Mouse (Mus musculus) midbrain, postnatal 0 days (tissue): ENCODE results near the gene Clrn3. TPM values are rescaled to one million over a fixed set of nuclear protein-coding genes. Genes with fewer than 3 reads are reported as not detected.

ENCODE experiments used
- ATAC-seq: fragments of 200-750 bp; cut with Nextera tagmentation; 2 replicates; pipeline ENCODE4 v1.8.0; 2017; ENCODE audit warnings: moderate number of reproducible peaks, mild to moderate bottlenecking, moderate TSS enrichment, moderate library complexity; ENCODE audit not compliant: low FRiP score
- DNase-seq: peaks from one replicate; pipeline ENCODE4 v3.0.0-alpha.2; 2015; ENCODE audit warnings: low spot score
- H3K27ac ChIP-seq: fragments of 300-500 bp; sonication (generic); 2 replicates; pipeline ENCODE4 v1.5.1; 2014; ENCODE audit warnings: low read depth, mild to moderate bottlenecking, low read length, mixed read lengths
- H3K27me3 ChIP-seq: fragments of 300-500 bp; sonication (generic); 2 replicates; pipeline ENCODE4 v1.6.1; 2014; ENCODE audit warnings: low read length, control low read depth, mixed read lengths; ENCODE audit not compliant: insufficient read depth
- H3K36me3 ChIP-seq: fragments of 300-500 bp; sonication (generic); 2 replicates; pipeline ENCODE4 v1.6.1; 2014; ENCODE audit warnings: low read length, control low read depth, mixed read lengths; ENCODE audit not compliant: insufficient read depth
- H3K4me1 ChIP-seq: fragments of 300-500 bp; sonication (generic); 2 replicates; pipeline ENCODE4 v1.6.1; 2014; ENCODE audit warnings: mild to moderate bottlenecking, control low read depth, antibody characterized with exemption, low read length, mixed read lengths; ENCODE audit not compliant: insufficient read depth
- H3K4me2 ChIP-seq: fragments of 300-500 bp; sonication (generic); 2 replicates; pipeline ENCODE4 v1.6.1; 2014; ENCODE audit warnings: low read depth, mild to moderate bottlenecking, low read length, mixed read lengths; ENCODE audit not compliant: poor library complexity, severe bottlenecking
- H3K4me3 ChIP-seq: fragments of 300-500 bp; sonication (generic); 2 replicates; pipeline ENCODE4 v1.5.1; 2014; ENCODE audit warnings: low read depth, mild to moderate bottlenecking, low read length, moderate library complexity
- H3K9ac ChIP-seq: fragments of 300-500 bp; sonication (generic); replicated peaks from 2 replicates; pipeline ENCODE4 v1.6.1; 2014; ENCODE audit warnings: mild to moderate bottlenecking, low read length, moderate library complexity, mixed read lengths; ENCODE audit not compliant: poor library complexity, severe bottlenecking
- H3K9me3 ChIP-seq: fragments of 300-500 bp; sonication (generic); 2 replicates; pipeline ENCODE4 v1.6.1; 2016; ENCODE audit warnings: low read length, control low read depth
- CTCF ChIP-seq: IDR thresholded peaks from 2 replicates; pipeline ENCODE4 v1.5.1; 2016; ENCODE audit warnings: antibody characterized with exemption, mild to moderate bottlenecking
- WGBS: fragments of 180-500 bp; shearing (Covaris S2); extraction: QIAGEN DNeasy Blood & Tissue Kit; methylation state at CpG from one replicate; pipeline ENCODE4 v1.1.7; 2014; 5-methylcytosine and 5-hydroxymethylcytosine counted together
- polyA plus RNA-seq: library from polyadenylated mRNA; unstranded; fragments of >200 nt; fragmentation: Nextera tagmentation; extraction: Ambion mirVana; gene quantifications from 2 replicates; pipeline ENCODE4 v1.2.1, GENCODE M21; 2015
- total RNA-seq: library from RNA; depleted of rRNA; stranded (reverse); fragments of >200 nt; gene quantifications from 2 replicates; pipeline ENCODE4 v1.2.3, GENCODE M21; 2014

Gene Clrn3
- total and polyA plus RNA-seq, 2 experiments from 2014 or later: not detected

GRCm38 (mm10) chr7:135485116-135485795 is 43.2 kb downstream of the Clrn3 start:
- no peak for DNase-seq

GRCm38 (mm10) chr7:135484341-135484740 is 44.1 kb downstream of the Clrn3 start:
- WGBS: 36% methylated on average over 11 of the region's 11 CpGs
- no peaks in the 10 kb centered on the region for H3K9me3 ChIP-seq
- DNase-seq (no peak), ATAC-seq (no peak)
- no peak overlapping the region for H3K27ac ChIP-seq
- TF ChIP-seq CTCF: no peak
- no peak overlapping the region for H3K4me3 ChIP-seq
- no peak overlapping the region for H3K9ac ChIP-seq
- peaks cover 11% of the 10 kb centered on the region for H3K27me3 ChIP-seq
- no peaks in the 10 kb centered on the region for H3K36me3 ChIP-seq
- 0 out of 2 replicates have a peak, but pooled peaks cover 2% of the 10 kb centered on the region for H3K4me1 ChIP-seq
- H3K4me2 ChIP-seq: no peak overlapping the region

More at GRCm38 (mm10) chr7:135485116-135485795, 43.2 kb downstream of the Clrn3 start:
- 0 out of 2 replicates have a peak, but pooled peaks cover 2% of the 10 kb centered on the region for H3K4me1 ChIP-seq
- H3K4me3 ChIP-seq: no peak overlapping the region
- H3K9me3 ChIP-seq: no peaks in the 10 kb centered on the region
- H3K27me3 ChIP-seq: peaks cover 11% of the 10 kb centered on the region
- TF ChIP-seq CTCF: no peak
- no peak overlapping the region for H3K9ac ChIP-seq
- H3K4me2 ChIP-seq: no peak overlapping the region
- no peak for ATAC-seq
- H3K27ac ChIP-seq: no peak overlapping the region
- H3K36me3 ChIP-seq: no peaks in the 10 kb centered on the region
- 12% methylated on average over 10 of the region's 10 CpGs for WGBS

GRCm38 (mm10) chr7:135483751-135484150 is 44.7 kb downstream of the Clrn3 start:
- WGBS: 52% methylated on average over 6 of the region's 6 CpGs
- no peak for ATAC-seq
- peak; percentile 40 for DNase-seq

GRCm38 (mm10) chr7:135481150-135481549 is 47.3 kb downstream of the Clrn3 start:
- no peaks in the 10 kb centered on the region for H3K36me3 ChIP-seq
- no peak for DNase-seq
- no peak overlapping the region for H3K27ac ChIP-seq
- no peak for ATAC-seq
- H3K4me1 ChIP-seq: 0 out of 2 replicates have a peak, but pooled peaks cover 2% of the 10 kb centered on the region
- no peak overlapping the region for H3K4me3 ChIP-seq
- no peaks in the 10 kb centered on the region for H3K9me3 ChIP-seq
- peaks cover 14% of the 10 kb centered on the region for H3K27me3 ChIP-seq
- H3K9ac ChIP-seq: no peak overlapping the region
- no peak for TF ChIP-seq CTCF
- H3K4me2 ChIP-seq: no peak overlapping the region
- 73% methylated on average over 7 of the region's 7 CpGs for WGBS

More at GRCm38 (mm10) chr7:135483751-135484150, 44.7 kb downstream of the Clrn3 start:
- TF ChIP-seq CTCF: no peak
- H3K9me3 ChIP-seq: no peaks in the 10 kb centered on the region
- H3K4me3 ChIP-seq: no peak overlapping the region
- no peak overlapping the region for H3K9ac ChIP-seq
- H3K4me2 ChIP-seq: no peak overlapping the region
- H3K4me1 ChIP-seq: 0 out of 2 replicates have a peak, but pooled peaks cover 2% of the 10 kb centered on the region
- H3K27me3 ChIP-seq: peaks cover 11% of the 10 kb centered on the region
- H3K27ac ChIP-seq: no peak overlapping the region
- H3K36me3 ChIP-seq: no peaks in the 10 kb centered on the region

- no peak for TF ChIP-seq CTCF
- H3K36me3 ChIP-seq: no peaks in the 10 kb centered on the region
- ATAC-seq (no peak), DNase-seq (no peak)
- no peak overlapping the region for H3K4me3 ChIP-seq
- H3K9me3 ChIP-seq: no peaks in the 10 kb centered on the region
- H3K4me2 ChIP-seq: no peak overlapping the region
- no peaks in the 10 kb centered on the region for H3K4me1 ChIP-seq
- H3K27me3 ChIP-seq: peaks cover 14% of the 10 kb centered on the region
- 69% methylated on average over 6 of the region's 6 CpGs for WGBS
- H3K27ac ChIP-seq: no peak overlapping the region
- no peak overlapping the region for H3K9ac ChIP-seq
Measured at GRCm38 (mm10) chr7:135479912-135480311, 48.5 kb downstream of the Clrn3 start.

GRCm38 (mm10) chr7:135479322-135479880 is 49.1 kb downstream of the Clrn3 start:
- 24% methylated on average over 10 of the region's 10 CpGs for WGBS

More at GRCm38 (mm10) chr7:135479322-135479880, 49.1 kb downstream of the Clrn3 start:
- DNase-seq: peak; percentile 58
- Histone ChIP-seq H3K4me3 (no peak overlapping the region), H3K4me2 (no peak overlapping the region), H3K36me3 (no peaks in the 10 kb centered on the region), H3K4me1 (no peaks in the 10 kb centered on the region), H3K27me3 (peaks cover 14% of the 10 kb centered on the region), H3K9ac (no peak overlapping the region), H3K9me3 (no peaks in the 10 kb centered on the region), H3K27ac (no peak overlapping the region)
- peak; percentile 32 for TF ChIP-seq CTCF
- no peak for ATAC-seq
